Mouse (Mus musculus) heart, embryonic 11.5 days (tissue): ENCODE results near the gene Bcar3. TPM values are rescaled to one million over a fixed set of nuclear protein-coding genes. Genes with fewer than 3 reads are reported as not detected.

ENCODE experiments used
- ATAC-seq: fragments of 200-750 bp; cut with Nextera tagmentation; replicated peaks from 2 replicates; pipeline ENCODE4 v1.8.0; 2017; ENCODE audit warnings: moderate library complexity; ENCODE audit not compliant: insufficient number of reproducible peaks, low FRiP score, low TSS enrichment
- H3K27ac ChIP-seq: fragments of 300-500 bp; sonication (generic); 2 replicates; pipeline ENCODE4 v1.5.1; 2014; ENCODE audit warnings: mild to moderate bottlenecking, low read depth, low read length
- H3K27me3 ChIP-seq: fragments of 300-500 bp; sonication (generic); 2 replicates; pipeline ENCODE4 v1.6.1; 2014; ENCODE audit warnings: mild to moderate bottlenecking, low read length, mixed read lengths; ENCODE audit not compliant: control insufficient read depth, insufficient read depth
- H3K36me3 ChIP-seq: fragments of 300-500 bp; sonication (generic); 2 replicates; pipeline ENCODE4 v1.6.1; 2014; ENCODE audit warnings: mild to moderate bottlenecking, low read length, moderate library complexity, mixed read lengths; ENCODE audit not compliant: control insufficient read depth, insufficient read depth
- H3K4me1 ChIP-seq: fragments of 300-500 bp; sonication (generic); 2 replicates; pipeline ENCODE4 v1.6.1; 2014; ENCODE audit warnings: low read length; ENCODE audit not compliant: control insufficient read depth, insufficient read depth
- H3K4me2 ChIP-seq: fragments of 300-500 bp; sonication (generic); 2 replicates; pipeline ENCODE4 v1.6.1; 2014; ENCODE audit warnings: mild to moderate bottlenecking, moderate library complexity
- H3K4me3 ChIP-seq: fragments of 300-500 bp; sonication (generic); 2 replicates; pipeline ENCODE4 v1.5.1; 2014; ENCODE audit warnings: low read depth, low read length
- H3K9ac ChIP-seq: fragments of 300-500 bp; sonication (generic); 2 replicates; pipeline ENCODE4 v1.6.1; 2014; ENCODE audit warnings: mild to moderate bottlenecking, low read depth, low read length, moderate library complexity
- H3K9me3 ChIP-seq: fragments of 300-500 bp; sonication (generic); replicated peaks from 2 replicates; pipeline ENCODE4 v1.6.1; 2016; ENCODE audit warnings: low read length; ENCODE audit not compliant: control insufficient read depth
- WGBS: fragments of 180-500 bp; shearing (Covaris S2); extraction: QIAGEN DNeasy Blood & Tissue Kit; methylation state at CpG from one replicate; pipeline ENCODE4 v1.1.7; 2014; ENCODE audit not compliant: insufficient replicate concordance; 5-methylcytosine and 5-hydroxymethylcytosine counted together
- polyA plus RNA-seq: library from polyadenylated mRNA; unstranded; fragments of >200 nt; fragmentation: Nextera tagmentation; extraction: Ambion mirVana; gene quantifications from 2 replicates; pipeline ENCODE4 v1.2.1, GENCODE M21; 2014

The Bcar3 gene
- polyA plus RNA-seq, 1 experiment from 2014 or later = 6.4 TPM

DNA sequence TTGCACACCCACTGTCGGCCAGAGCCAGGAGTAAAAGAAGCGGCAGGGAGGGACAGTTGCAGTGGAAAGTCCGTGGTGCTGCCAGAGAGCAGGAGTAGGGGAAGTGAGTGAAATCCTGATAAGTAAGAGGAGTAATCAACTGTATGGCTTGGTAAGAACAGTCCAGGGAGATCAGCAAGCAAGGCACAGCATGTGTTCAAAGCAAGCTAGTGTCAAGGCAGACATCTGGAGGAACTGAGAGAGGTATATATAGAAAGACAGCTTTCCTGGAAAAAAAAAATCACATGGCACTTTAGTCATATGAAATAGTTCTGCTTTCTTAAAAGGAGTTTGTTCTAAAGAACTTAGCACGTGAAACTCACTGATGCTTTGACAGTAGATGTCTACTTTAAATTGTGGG lies 78.7 kb downstream of the Bcar3 start:
- H3K4me2 ChIP-seq = no peak overlapping the region
- H3K9me3 ChIP-seq = no peaks in the 10 kb centered on the region
- no peak for ATAC-seq
- 34% methylated on average over 4 of the region's 4 CpGs for WGBS
- H3K9ac ChIP-seq = no peak overlapping the region
- no peak overlapping the region for H3K27ac ChIP-seq
- H3K36me3 ChIP-seq = no peaks in the 10 kb centered on the region
- no peaks in the 10 kb centered on the region for H3K4me1 ChIP-seq
- no peak overlapping the region for H3K4me3 ChIP-seq
- H3K27me3 ChIP-seq = no peaks in the 10 kb centered on the region

DNA sequence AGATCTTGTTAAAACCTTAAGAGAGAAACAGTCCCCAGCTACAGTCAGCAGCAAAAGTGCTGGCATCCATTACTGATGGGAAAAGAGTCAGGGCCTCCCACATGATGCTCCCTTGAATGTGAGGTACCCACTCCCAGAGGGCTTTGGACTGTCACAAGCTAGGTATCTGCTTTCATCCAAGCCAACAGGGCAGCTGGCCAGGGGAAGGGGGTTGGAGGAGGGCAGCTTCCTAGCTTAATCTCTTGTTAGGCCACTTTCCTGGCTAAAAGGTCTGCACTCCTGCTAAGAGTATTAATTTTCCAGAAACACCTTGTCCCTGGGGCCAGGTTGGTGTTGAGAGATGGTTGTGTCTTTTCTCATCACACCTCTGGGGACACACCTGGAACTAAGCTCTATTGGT lies 82.1 kb downstream of the Bcar3 start:
- Histone ChIP-seq H3K27me3 (peaks cover 3% of the 10 kb centered on the region; the same call in 1 of the 2 replicates), H3K27ac (no peak overlapping the region), H3K36me3 (no peaks in the 10 kb centered on the region), H3K4me2 (no peak overlapping the region), H3K4me1 (no peaks in the 10 kb centered on the region), H3K9me3 (no peaks in the 10 kb centered on the region), H3K4me3 (no peak overlapping the region), H3K9ac (no peak overlapping the region)
- ATAC-seq = no peak

DNA sequence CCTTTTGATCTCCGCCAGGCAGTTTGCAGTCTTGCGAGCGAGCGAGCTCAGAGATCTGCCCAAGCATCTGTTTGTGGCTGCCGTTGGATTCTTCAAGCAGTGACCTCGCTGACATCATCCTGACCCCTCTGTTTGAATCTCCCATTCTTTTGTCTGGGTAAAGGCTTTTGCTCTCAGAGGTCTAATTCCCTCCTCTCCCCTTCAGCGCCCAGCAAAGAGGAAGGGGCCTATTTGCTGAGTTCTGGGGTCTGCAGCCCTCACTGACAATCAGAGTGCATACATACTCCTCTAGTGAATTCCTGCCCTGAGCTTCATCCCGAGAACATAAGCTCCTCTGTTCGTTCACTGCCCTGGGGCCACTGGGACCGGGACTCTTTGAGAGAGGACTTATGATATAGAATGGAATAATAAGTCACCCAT lies 82.5 kb downstream of the Bcar3 start:
- no peak overlapping the region for H3K9ac ChIP-seq
- ATAC-seq = no peak
- H3K4me3 ChIP-seq = no peak overlapping the region
- peaks cover 3% of the 10 kb centered on the region; the same call in 1 of the 2 replicates for H3K27me3 ChIP-seq
- no peaks in the 10 kb centered on the region for H3K9me3 ChIP-seq
- no peaks in the 10 kb centered on the region for H3K36me3 ChIP-seq
- no peaks in the 10 kb centered on the region for H3K4me1 ChIP-seq
- 46% methylated on average over 9 of the region's 10 CpGs for WGBS
- no peak overlapping the region for H3K4me2 ChIP-seq
- no peak overlapping the region for H3K27ac ChIP-seq

DNA sequence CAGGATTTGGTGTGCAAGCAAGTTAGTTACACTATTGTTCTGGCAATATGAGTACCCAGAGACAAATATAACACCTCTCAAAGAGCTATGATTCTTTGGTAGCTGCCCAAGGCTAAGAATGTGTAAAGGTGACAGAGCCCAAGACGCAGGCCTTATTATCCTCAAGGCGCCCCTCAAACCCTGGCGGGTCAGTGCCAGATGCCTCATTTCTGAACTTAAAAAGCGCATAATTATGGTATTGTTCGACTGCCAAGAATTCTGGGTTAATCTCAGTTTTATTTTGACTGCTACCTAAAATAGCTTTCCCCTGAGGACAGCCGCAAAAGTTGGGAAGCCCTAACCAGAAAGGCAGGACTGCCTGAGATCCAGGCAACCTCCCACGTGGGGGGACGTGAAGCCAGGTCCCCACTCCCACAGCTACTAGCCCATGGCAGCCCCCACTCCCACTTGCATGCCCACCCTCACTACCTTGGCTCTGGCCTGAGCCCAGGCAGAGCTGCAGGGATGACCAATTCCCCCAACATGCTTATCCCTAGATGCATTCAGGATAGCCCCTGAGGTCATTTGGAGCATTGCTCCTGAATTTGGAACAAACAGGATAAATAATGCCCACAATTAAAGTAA lies 83.0 kb downstream of the Bcar3 start:
- Histone ChIP-seq H3K9me3 (no peaks in the 10 kb centered on the region), H3K4me2 (no peak overlapping the region), H3K36me3 (no peaks in the 10 kb centered on the region), H3K4me1 (no peaks in the 10 kb centered on the region), H3K4me3 (no peak overlapping the region), H3K9ac (no peak overlapping the region), H3K27ac (no peak overlapping the region), H3K27me3 (peaks cover 3% of the 10 kb centered on the region; the same call in 1 of the 2 replicates)
- ATAC-seq = no peak
- WGBS = 54% methylated on average over 8 of the region's 8 CpGs

DNA sequence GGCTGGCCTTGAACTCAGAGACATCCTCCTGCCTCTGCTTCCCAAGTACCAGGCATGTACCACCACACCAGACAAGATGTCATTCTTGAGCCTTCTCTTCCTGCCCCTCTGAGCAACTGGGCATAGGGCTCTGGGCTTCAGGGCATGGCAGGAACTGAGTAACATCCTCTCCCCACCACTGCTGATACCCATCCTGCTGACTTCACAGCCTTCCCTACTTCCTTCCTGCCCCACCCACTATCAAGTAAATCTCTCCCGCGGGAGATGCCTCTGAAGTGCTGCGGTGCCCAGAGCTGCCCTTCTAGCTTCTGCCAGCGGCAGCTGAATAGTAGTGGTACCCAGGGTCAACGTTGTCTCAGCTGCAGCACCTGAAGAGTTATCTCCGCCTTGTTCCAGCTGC lies 84.7 kb downstream of the Bcar3 start:
- H3K27ac ChIP-seq = no peak overlapping the region
- H3K9ac ChIP-seq = no peak overlapping the region
- no peak overlapping the region for H3K4me3 ChIP-seq
- H3K27me3 ChIP-seq = peaks cover 3% of the 10 kb centered on the region; the same call in 1 of the 2 replicates
- no peaks in the 10 kb centered on the region for H3K4me1 ChIP-seq
- H3K4me2 ChIP-seq = no peak overlapping the region
- WGBS = 63% methylated on average over 6 of the region's 6 CpGs
- no peaks in the 10 kb centered on the region for H3K9me3 ChIP-seq
- ATAC-seq = no peak
- H3K36me3 ChIP-seq = no peaks in the 10 kb centered on the region

DNA sequence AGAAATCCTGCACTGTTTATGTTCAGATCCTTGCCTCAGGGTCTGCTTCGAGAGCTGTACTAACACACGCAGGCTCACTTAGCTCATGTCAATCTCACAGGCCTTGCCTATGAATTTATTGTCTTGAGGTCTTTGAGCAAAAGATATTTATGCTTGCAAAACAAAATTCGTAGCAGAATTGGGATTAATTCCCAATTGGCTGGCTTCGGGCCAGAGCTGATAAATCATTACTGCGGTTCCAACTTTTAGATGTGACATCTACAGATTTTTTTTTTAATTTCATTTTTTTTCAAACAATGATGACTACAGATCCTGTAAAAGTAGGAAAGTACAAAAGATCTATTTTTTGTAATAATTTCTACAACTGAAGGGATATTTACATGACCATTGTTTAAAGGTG lies 86.8 kb downstream of the Bcar3 start:
- Histone ChIP-seq H3K27ac (no peak overlapping the region), H3K4me3 (no peak overlapping the region), H3K4me2 (no peak overlapping the region), H3K36me3 (no peaks in the 10 kb centered on the region), H3K27me3 (peaks cover 4% of the 10 kb centered on the region; the same call in 1 of the 2 replicates), H3K9ac (no peak overlapping the region), H3K9me3 (no peaks in the 10 kb centered on the region), H3K4me1 (no peaks in the 10 kb centered on the region)
- WGBS = 79% methylated on average over 5 of the region's 5 CpGs
- ATAC-seq = no peak

DNA sequence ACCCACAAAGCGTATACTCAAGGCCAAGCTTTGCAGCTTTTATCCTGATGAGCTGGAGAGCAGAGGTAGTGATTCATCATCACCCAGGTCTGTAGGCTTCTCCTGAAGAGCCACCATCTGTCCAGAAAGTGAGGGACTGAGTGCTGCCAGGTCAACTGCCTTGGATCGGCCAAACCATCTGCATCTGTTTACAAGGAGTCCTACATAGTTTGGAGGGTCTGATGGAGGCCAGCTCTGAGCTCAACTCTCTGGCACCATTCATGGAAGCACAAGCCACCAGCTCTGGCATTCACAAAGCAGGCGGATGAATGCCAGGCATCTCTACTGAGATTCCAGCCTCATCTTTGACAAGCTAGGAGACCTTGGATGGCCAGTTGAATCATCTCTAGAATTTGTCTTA lies 87.7 kb downstream of the Bcar3 start:
- Histone ChIP-seq H3K9me3 (no peaks in the 10 kb centered on the region), H3K4me2 (no peak overlapping the region), H3K4me1 (no peaks in the 10 kb centered on the region), H3K36me3 (no peaks in the 10 kb centered on the region), H3K4me3 (no peak overlapping the region), H3K9ac (no peak overlapping the region), H3K27ac (no peak overlapping the region), H3K27me3 (peaks cover 4% of the 10 kb centered on the region; the same call in 1 of the 2 replicates)
- no peak for ATAC-seq
- WGBS = 83% methylated on average over 3 of the region's 3 CpGs

DNA sequence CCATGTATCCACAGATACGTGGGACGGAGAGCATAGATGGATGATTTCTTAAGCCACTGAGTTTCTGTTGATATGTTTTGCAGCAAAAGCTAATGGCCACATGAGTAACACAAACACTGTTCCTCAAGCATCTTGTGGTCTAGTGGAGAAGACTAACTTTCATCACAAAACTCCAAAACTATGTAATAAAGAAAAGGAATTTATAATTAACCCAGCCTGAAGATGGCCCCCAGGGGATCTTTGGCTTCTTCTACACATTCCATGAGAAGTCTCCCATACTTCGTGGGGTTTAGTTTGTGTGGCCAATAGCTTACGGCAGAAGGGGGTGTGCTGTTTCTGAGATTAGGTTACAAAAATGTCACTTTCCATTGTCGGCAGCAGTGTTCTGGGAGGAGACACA lies 92.5 kb downstream of the Bcar3 start:
- H3K36me3 ChIP-seq = no peaks in the 10 kb centered on the region
- ATAC-seq = no peak
- 0 out of 2 replicates have a peak, but pooled peaks cover 2% of the 10 kb centered on the region for H3K27me3 ChIP-seq
- 0 out of 2 replicates have a peak, but pooled peaks cover 2% of the 10 kb centered on the region for H3K4me1 ChIP-seq
- H3K27ac ChIP-seq = no peak overlapping the region
- H3K9ac ChIP-seq = no peak overlapping the region
- no peaks in the 10 kb centered on the region for H3K9me3 ChIP-seq
- WGBS = 86% methylated on average over 5 of the region's 5 CpGs
- no peak overlapping the region for H3K4me3 ChIP-seq
- H3K4me2 ChIP-seq = no peak overlapping the region

DNA sequence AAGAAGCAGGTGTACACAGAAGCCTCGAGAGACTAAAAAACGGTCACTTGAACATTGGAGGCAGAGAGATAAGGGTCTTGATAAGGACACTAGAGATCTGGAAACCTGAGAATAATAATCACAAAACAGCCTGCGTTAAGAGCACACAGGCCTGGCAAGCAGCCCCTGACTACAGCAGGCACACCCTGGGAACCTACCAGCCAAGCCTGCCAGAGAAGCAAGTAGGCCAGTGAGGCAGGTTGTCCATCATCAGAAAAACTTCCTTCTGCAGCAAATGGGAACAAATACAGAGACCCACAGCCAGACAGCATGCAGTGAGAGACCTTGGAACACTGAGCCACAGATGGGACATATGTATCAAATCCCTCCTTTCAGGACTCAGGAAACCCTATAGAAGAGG lies 93.8 kb downstream of the Bcar3 start:
- H3K9ac ChIP-seq = no peak overlapping the region
- 0 out of 2 replicates have a peak, but pooled peaks cover 2% of the 10 kb centered on the region for H3K27me3 ChIP-seq
- H3K4me3 ChIP-seq = no peak overlapping the region
- no peak overlapping the region for H3K4me2 ChIP-seq
- no peaks in the 10 kb centered on the region for H3K9me3 ChIP-seq
- H3K4me1 ChIP-seq = 0 out of 2 replicates have a peak, but pooled peaks cover 2% of the 10 kb centered on the region
- WGBS = 40% methylated on average over 3 of the region's 3 CpGs
- no peak for ATAC-seq
- no peak overlapping the region for H3K27ac ChIP-seq
- no peaks in the 10 kb centered on the region for H3K36me3 ChIP-seq
